Mouse (Mus musculus): ENCODE results near the gene Cdh4. TPM values are rescaled to one million over a fixed set of nuclear protein-coding genes. Genes with fewer than 3 reads are reported as not detected.

The Cdh4 gene
- polyA plus RNA-seq, 1 experiment from 2014 or later, result 23.0 TPM

- no peak overlapping the region for H3K4me3 ChIP-seq (ENCODE audit: low read length)
- H3K4me2 ChIP-seq (replicated peaks; ENCODE audit: low read depth, low read length), result no peak overlapping the region
- no peak overlapping the region for H3K27ac ChIP-seq (ENCODE audit: low read length)
- no peak overlapping the region for H3K9ac ChIP-seq (replicated peaks; ENCODE audit: low read length)
- no peaks in the 10 kb centered on the region for H3K27me3 ChIP-seq (ENCODE audit: insufficient read depth, low read length)
- 39% methylated on average over 10 of the region's 10 CpGs for WGBS
- H3K9me3 ChIP-seq (ENCODE audit: low read length), result no peaks in the 10 kb centered on the region
- no peaks in the 10 kb centered on the region for H3K4me1 ChIP-seq (ENCODE audit: insufficient read depth, low read length)
- H3K36me3 ChIP-seq (ENCODE audit: insufficient read depth, low read length), result no peaks in the 10 kb centered on the region
- ATAC-seq (ENCODE audit: low FRiP score, low TSS enrichment), result no peak
These were observed 188.5 kb downstream of the Cdh4 start for GRCm38 (mm10) chr2:179630720-179631119.

- 89% methylated on average over 15 of the region's 15 CpGs for WGBS
- no peak for ATAC-seq (ENCODE audit: low FRiP score, low TSS enrichment)
- no peak overlapping the region for H3K9ac ChIP-seq (replicated peaks; ENCODE audit: low read length)
- H3K27me3 ChIP-seq (ENCODE audit: insufficient read depth, low read length), result no peaks in the 10 kb centered on the region
- H3K4me2 ChIP-seq (replicated peaks; ENCODE audit: low read depth, low read length), result no peak overlapping the region
- H3K4me1 ChIP-seq (ENCODE audit: insufficient read depth, low read length), result no peaks in the 10 kb centered on the region
- H3K4me3 ChIP-seq (ENCODE audit: low read length), result no peak overlapping the region
- 0 out of 2 replicates have a peak, but pooled peaks cover 9% of the 10 kb centered on the region for H3K9me3 ChIP-seq (ENCODE audit: low read length)
- H3K36me3 ChIP-seq (ENCODE audit: insufficient read depth, low read length), result no peaks in the 10 kb centered on the region
- no peak overlapping the region for H3K27ac ChIP-seq (ENCODE audit: low read length)
These were observed 198.5 kb downstream of the Cdh4 start for GRCm38 (mm10) chr2:179640576-179641301.

DNA sequence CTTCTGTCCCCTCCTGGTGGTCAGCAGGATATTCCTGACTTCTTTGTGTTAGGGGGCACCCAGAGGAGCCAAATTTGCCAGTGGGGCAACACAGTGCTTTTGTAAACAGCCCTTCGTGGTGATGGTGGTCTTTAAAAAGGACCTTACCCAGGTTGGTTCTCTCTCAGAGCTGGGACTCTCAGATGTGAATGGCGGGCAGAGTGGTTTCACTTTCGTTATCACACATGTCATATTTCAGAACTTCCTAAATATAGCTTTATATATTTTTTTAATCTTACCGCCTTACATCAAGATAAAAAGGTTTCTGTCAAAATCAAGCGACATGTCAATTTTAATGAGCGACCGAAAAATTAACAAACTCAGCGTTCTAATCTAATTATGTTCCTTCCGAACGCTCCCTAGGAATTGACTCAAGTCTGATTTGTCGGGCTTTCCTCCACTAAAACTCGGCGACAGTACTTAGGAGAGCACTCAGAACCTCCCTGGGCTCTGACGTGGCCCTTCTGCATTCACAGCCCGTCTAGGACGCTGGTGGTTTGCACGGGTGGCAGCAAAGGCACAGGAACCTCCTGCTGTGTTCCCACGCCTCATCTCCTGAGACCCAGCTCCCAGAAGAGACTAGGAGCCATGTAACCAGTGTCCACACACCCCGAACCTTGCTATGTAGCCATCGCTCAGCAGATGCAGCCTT is 206.5 kb downstream of the Cdh4 start:
- no peak overlapping the region for H3K4me2 ChIP-seq (replicated peaks; ENCODE audit: low read depth, low read length)
- H3K27ac ChIP-seq (ENCODE audit: low read length), result no peak overlapping the region
- H3K36me3 ChIP-seq (ENCODE audit: insufficient read depth, low read length), result no peaks in the 10 kb centered on the region
- ATAC-seq (ENCODE audit: low FRiP score, low TSS enrichment), result no peak
- H3K9ac ChIP-seq (replicated peaks; ENCODE audit: low read length), result no peak overlapping the region
- 0 out of 2 replicates have a peak, but pooled peaks cover 9% of the 10 kb centered on the region for H3K9me3 ChIP-seq (ENCODE audit: low read length)
- H3K4me3 ChIP-seq (ENCODE audit: low read length), result no peak overlapping the region
- no peaks in the 10 kb centered on the region for H3K27me3 ChIP-seq (ENCODE audit: insufficient read depth, low read length)
- no peaks in the 10 kb centered on the region for H3K4me1 ChIP-seq (ENCODE audit: insufficient read depth, low read length)
- 83% methylated on average over 20 of the region's 20 CpGs for WGBS

DNA sequence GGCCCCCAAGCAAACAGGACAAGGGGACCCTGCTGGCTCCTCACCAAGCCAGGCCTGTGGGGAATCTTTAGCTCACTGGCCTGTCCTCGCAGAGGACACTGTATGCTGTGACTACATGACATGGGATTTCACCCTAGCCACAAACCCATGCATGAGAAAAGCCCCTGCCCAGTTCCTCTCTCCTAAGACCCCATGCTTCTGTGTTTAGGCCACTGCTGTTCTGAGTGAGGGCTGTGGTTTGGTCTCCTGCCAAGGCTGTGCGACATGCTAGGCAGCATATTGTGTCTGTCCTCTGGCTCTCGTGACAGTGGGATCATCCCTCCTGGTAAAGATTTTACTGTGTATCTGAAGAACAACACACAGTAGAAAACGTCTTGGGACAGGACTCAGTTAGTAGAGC is 207.1 kb downstream of the Cdh4 start:
- Histone ChIP-seq H3K4me1 (ENCODE audit: insufficient read depth, low read length) (no peaks in the 10 kb centered on the region), H3K27me3 (ENCODE audit: insufficient read depth, low read length) (no peaks in the 10 kb centered on the region), H3K4me2 (replicated peaks; ENCODE audit: low read depth, low read length) (no peak overlapping the region), H3K9ac (replicated peaks; ENCODE audit: low read length) (no peak overlapping the region), H3K36me3 (ENCODE audit: insufficient read depth, low read length) (no peaks in the 10 kb centered on the region), H3K27ac (ENCODE audit: low read length) (no peak overlapping the region), H3K4me3 (ENCODE audit: low read length) (no peak overlapping the region), H3K9me3 (ENCODE audit: low read length) (0 out of 2 replicates have a peak, but pooled peaks cover 2% of the 10 kb centered on the region)
- no peak for ATAC-seq (ENCODE audit: low FRiP score, low TSS enrichment)
- WGBS, result 69% methylated on average over 4 of the region's 4 CpGs

DNA sequence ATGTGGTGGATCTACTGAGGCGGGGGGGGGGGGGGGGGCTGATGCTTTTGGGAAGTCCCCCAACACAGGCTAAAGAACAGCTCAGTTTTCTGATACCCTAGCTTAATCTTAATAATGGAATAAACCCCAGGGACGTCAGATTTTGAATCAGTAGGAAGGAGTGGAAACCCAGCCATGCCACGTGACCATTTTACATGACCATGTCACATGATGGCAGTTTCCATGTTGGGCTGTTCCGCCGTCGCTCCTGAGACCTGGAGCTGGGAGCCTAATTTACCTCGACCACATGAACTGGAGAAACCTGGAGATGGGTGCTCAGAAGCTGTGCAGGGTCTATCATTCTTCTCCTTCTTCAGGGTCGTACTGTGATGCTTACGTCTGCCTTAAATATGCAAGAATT is 207.9 kb downstream of the Cdh4 start:
- Histone ChIP-seq H3K27me3 (ENCODE audit: insufficient read depth, low read length) (no peaks in the 10 kb centered on the region), H3K4me3 (ENCODE audit: low read length) (no peak overlapping the region), H3K9me3 (ENCODE audit: low read length) (no peaks in the 10 kb centered on the region), H3K4me1 (ENCODE audit: insufficient read depth, low read length) (no peaks in the 10 kb centered on the region), H3K4me2 (replicated peaks; ENCODE audit: low read depth, low read length) (no peak overlapping the region), H3K27ac (ENCODE audit: low read length) (no peak overlapping the region), H3K36me3 (ENCODE audit: insufficient read depth, low read length) (no peaks in the 10 kb centered on the region), H3K9ac (replicated peaks; ENCODE audit: low read length) (no peak overlapping the region)
- WGBS, result 84% methylated on average over 9 of the region's 9 CpGs
- ATAC-seq (ENCODE audit: low FRiP score, low TSS enrichment), result no peak

- H3K9me3 ChIP-seq (ENCODE audit: low read length), result no peaks in the 10 kb centered on the region
- WGBS, result 77% methylated on average over 3 of the region's 3 CpGs
- H3K9ac ChIP-seq (replicated peaks; ENCODE audit: low read length), result no peak overlapping the region
- H3K4me2 ChIP-seq (replicated peaks; ENCODE audit: low read depth, low read length), result no peak overlapping the region
- no peak overlapping the region for H3K4me3 ChIP-seq (ENCODE audit: low read length)
- H3K36me3 ChIP-seq (ENCODE audit: insufficient read depth, low read length), result no peaks in the 10 kb centered on the region
- ATAC-seq (ENCODE audit: low FRiP score, low TSS enrichment), result no peak
- no peak overlapping the region for H3K27ac ChIP-seq (ENCODE audit: low read length)
- no peaks in the 10 kb centered on the region for H3K27me3 ChIP-seq (ENCODE audit: insufficient read depth, low read length)
- H3K4me1 ChIP-seq (ENCODE audit: insufficient read depth, low read length), result no peaks in the 10 kb centered on the region
These were observed 213.3 kb downstream of the Cdh4 start for GRCm38 (mm10) chr2:179655506-179655905.

DNA sequence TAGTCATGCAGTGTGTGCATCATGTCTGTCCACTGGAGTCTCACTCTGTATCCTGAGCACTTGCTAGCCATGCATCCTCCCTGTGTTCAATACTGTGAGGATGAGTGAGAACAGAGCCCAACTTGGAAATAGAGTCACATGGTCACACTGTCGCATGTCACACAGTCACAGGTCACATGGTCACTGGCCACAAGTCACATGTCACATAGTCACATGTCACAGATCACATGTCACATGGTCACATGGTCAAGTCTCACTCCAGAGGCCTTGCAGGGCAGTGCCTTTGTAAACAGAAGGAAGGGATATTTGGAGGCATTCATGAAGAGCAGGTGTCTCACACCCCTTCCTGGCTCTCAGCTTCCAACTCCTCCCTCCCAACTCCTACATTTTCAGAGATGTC is 217.0 kb downstream of the Cdh4 start:
- H3K36me3 ChIP-seq (ENCODE audit: insufficient read depth, low read length), result no peaks in the 10 kb centered on the region
- no peak overlapping the region for H3K27ac ChIP-seq (ENCODE audit: low read length)
- peaks cover 10% of the 10 kb centered on the region for H3K4me1 ChIP-seq (ENCODE audit: insufficient read depth, low read length)
- H3K4me3 ChIP-seq (ENCODE audit: low read length), result no peak overlapping the region
- peaks cover 7% of the 10 kb centered on the region; the same call in 1 of the 2 replicates for H3K27me3 ChIP-seq (ENCODE audit: insufficient read depth, low read length)
- no peak overlapping the region for H3K4me2 ChIP-seq (replicated peaks; ENCODE audit: low read depth, low read length)
- WGBS, result 95% methylated on average over 1 of the region's 1 CpGs
- no peak overlapping the region for H3K9ac ChIP-seq (replicated peaks; ENCODE audit: low read length)
- H3K9me3 ChIP-seq (ENCODE audit: low read length), result 0 out of 2 replicates have a peak, but pooled peaks cover 2% of the 10 kb centered on the region
- no peak for ATAC-seq (ENCODE audit: low FRiP score, low TSS enrichment)

GRCm38 (mm10) chr2:179661998-179662714 is 219.9 kb downstream of the Cdh4 start:
- Histone ChIP-seq H3K4me2 (replicated peaks; ENCODE audit: low read depth, low read length) (peak overlapping the region; percentile 50), H3K9me3 (ENCODE audit: low read length) (0 out of 2 replicates have a peak, but pooled peaks cover 2% of the 10 kb centered on the region), H3K4me3 (ENCODE audit: low read length) (peak overlapping the region; percentile 23), H3K9ac (replicated peaks; ENCODE audit: low read length) (no peak overlapping the region), H3K36me3 (ENCODE audit: insufficient read depth, low read length) (no peaks in the 10 kb centered on the region), H3K27ac (ENCODE audit: low read length) (no peak overlapping the region), H3K27me3 (ENCODE audit: insufficient read depth, low read length) (peaks cover 10% of the 10 kb centered on the region; the same call in 1 of the 2 replicates), H3K4me1 (ENCODE audit: insufficient read depth, low read length) (peaks cover 10% of the 10 kb centered on the region)
- ATAC-seq (ENCODE audit: low FRiP score, low TSS enrichment), result peak; percentile 77; the same call in 1 of the 2 replicates
- WGBS, result 2% methylated on average over 20 of the region's 20 CpGs

DNA sequence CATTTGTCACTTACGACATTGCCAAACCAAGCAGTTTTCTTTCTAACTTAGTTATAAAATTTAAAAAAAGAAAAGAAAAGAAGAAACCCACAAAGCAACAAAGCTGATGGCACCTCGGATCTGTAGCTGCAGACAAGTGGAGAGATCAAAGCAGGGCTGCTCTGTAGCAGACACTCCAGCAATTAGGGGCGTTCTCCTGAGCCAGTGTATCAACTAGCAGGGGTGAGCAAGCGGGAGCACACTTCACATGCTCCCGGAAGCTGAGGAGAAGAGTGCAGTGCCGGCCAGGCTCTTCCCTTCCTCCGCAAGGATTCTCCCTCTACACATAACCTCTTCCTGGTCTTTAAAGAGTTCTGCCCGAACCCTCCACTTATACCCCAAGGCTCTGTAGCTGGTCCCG is 220.5 kb downstream of the Cdh4 start:
- Histone ChIP-seq H3K9ac (replicated peaks; ENCODE audit: low read length) (no peak overlapping the region), H3K9me3 (ENCODE audit: low read length) (0 out of 2 replicates have a peak, but pooled peaks cover 2% of the 10 kb centered on the region), H3K4me2 (replicated peaks; ENCODE audit: low read depth, low read length) (peak overlapping the region; percentile 50), H3K27me3 (ENCODE audit: insufficient read depth, low read length) (peaks cover 10% of the 10 kb centered on the region; the same call in 1 of the 2 replicates), H3K4me3 (ENCODE audit: low read length) (peak overlapping the region; percentile 23), H3K36me3 (ENCODE audit: insufficient read depth, low read length) (no peaks in the 10 kb centered on the region), H3K27ac (ENCODE audit: low read length) (no peak overlapping the region), H3K4me1 (ENCODE audit: insufficient read depth, low read length) (peaks cover 10% of the 10 kb centered on the region)
- ATAC-seq (ENCODE audit: low FRiP score, low TSS enrichment), result no peak
- 4% methylated on average over 9 of the region's 9 CpGs for WGBS

Measured in kidney, embryonic 16.5 days (tissue).